Mouse (Mus musculus): ENCODE results near the gene Rnf31.

DNA sequence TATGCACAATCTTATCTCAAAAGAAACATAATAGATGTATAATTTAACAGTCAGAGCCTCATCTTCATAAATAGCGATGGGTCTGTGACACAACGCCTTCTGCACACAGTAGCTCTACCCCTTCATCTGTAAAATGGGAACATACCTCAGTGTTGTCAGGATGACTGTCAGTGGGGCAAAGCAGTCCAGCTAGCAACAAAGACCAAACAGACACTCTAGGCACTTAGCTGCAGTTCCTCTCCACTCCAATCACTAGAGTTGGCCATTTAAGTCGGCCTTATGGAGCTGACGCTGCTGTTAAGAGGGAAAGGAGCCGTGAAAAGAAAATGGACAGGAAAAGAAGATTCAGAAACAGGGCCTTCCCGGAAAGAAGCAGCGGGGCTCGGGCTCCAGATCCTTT lies 39.7 kb upstream of the Rnf31 start:
- no peak for TF ChIP-seq POLR2A (IDR thresholded peaks at IDR 0.05; ENCODE audit: low read depth, low read length)
- no peak for TF ChIP-seq CTCF (IDR thresholded peaks at IDR 0.05; ENCODE audit: extremely low read depth, insufficient read depth, insufficient read length, insufficient replicate concordance)
